Mouse (Mus musculus): ENCODE measurements around the gene Lrrc51. TPM values are rescaled to one million over a fixed set of nuclear protein-coding genes. Genes with fewer than 3 reads are reported as not detected.
"Not testable (repeated sequence)": the region's sequence is repeated elsewhere in the genome, so short reads cannot be mapped to it uniquely, and the experiment has no call there.

Gene Lrrc51
- polyA plus RNA-seq, 1 experiment from 2014 or later = 7.3 TPM

- Histone ChIP-seq H3K4me3 (no peak overlapping the region), H3K9me3 (no peaks in the 10 kb centered on the region), H3K27ac (no peak overlapping the region), H3K36me3 (peaks cover 10% of the 10 kb centered on the region), H3K27me3 (no peaks in the 10 kb centered on the region), H3K4me2 (no peak overlapping the region), H3K9ac (no peak overlapping the region), H3K4me1 (peaks cover 14% of the 10 kb centered on the region)
- WGBS = 84% methylated on average over 2 of the region's 2 CpGs
- ATAC-seq (ENCODE audit: insufficient number of reproducible peaks, insufficient read depth, low FRiP score, low TSS enrichment, low read depth) = no peak
Observed at GRCm38 (mm10) chr7:101938348-101938747, 4.7 kb upstream of the Lrrc51 start.

- no peak overlapping the region for H3K4me3 ChIP-seq
- 97% methylated on average over 4 of the region's 4 CpGs for WGBS
- H3K9ac ChIP-seq = no peak overlapping the region
- ATAC-seq (ENCODE audit: insufficient number of reproducible peaks, insufficient read depth, low FRiP score, low TSS enrichment, low read depth) = no peak
- no peak overlapping the region for H3K27ac ChIP-seq
- H3K4me1 ChIP-seq = peaks cover 18% of the 10 kb centered on the region
- H3K27me3 ChIP-seq = no peaks in the 10 kb centered on the region
- no peak overlapping the region for H3K4me2 ChIP-seq
- H3K9me3 ChIP-seq = no peaks in the 10 kb centered on the region
- H3K36me3 ChIP-seq = peaks cover 10% of the 10 kb centered on the region
Observed at GRCm38 (mm10) chr7:101937569-101937968, 3.9 kb upstream of the Lrrc51 start.

GRCm38 (mm10) chr7:101936996-101937395 is 3.3 kb upstream of the Lrrc51 start:
- Histone ChIP-seq H3K4me2 (no peak overlapping the region), H3K27me3 (no peaks in the 10 kb centered on the region), H3K4me3 (no peak overlapping the region), H3K9me3 (no peaks in the 10 kb centered on the region), H3K36me3 (peaks cover 10% of the 10 kb centered on the region), H3K4me1 (peaks cover 21% of the 10 kb centered on the region), H3K9ac (no peak overlapping the region), H3K27ac (no peak overlapping the region)
- 96% methylated on average over 4 of the region's 4 CpGs for WGBS
- ATAC-seq (ENCODE audit: insufficient number of reproducible peaks, insufficient read depth, low FRiP score, low TSS enrichment, low read depth) = no peak

GRCm38 (mm10) chr7:101935957-101936356 is 2.3 kb upstream of the Lrrc51 start:
- Histone ChIP-seq H3K9ac (no peak overlapping the region; the same call in 1 of the 2 replicates), H3K9me3 (no peaks in the 10 kb centered on the region), H3K4me3 (no peak overlapping the region), H3K4me2 (no peak overlapping the region), H3K27me3 (no peaks in the 10 kb centered on the region), H3K27ac (no peak overlapping the region), H3K36me3 (peaks cover 10% of the 10 kb centered on the region), H3K4me1 (peaks cover 21% of the 10 kb centered on the region)
- ATAC-seq (ENCODE audit: insufficient number of reproducible peaks, insufficient read depth, low FRiP score, low TSS enrichment, low read depth) = no peak
- 97% methylated on average over 4 of the region's 4 CpGs for WGBS

GRCm38 (mm10) chr7:101933300-101933699 is 395 bp downstream of the Lrrc51 start:
- Histone ChIP-seq H3K27ac (peak overlapping the region; percentile 85), H3K4me2 (peak overlapping the region; percentile 73), H3K4me1 (peaks cover 21% of the 10 kb centered on the region), H3K9ac (peak overlapping the region; percentile 92), H3K4me3 (peak overlapping the region; percentile 87), H3K27me3 (no peaks in the 10 kb centered on the region), H3K9me3 (no peaks in the 10 kb centered on the region), H3K36me3 (peaks cover 6% of the 10 kb centered on the region)
- WGBS = 4% methylated on average over 15 of the region's 15 CpGs
- no peak for ATAC-seq (ENCODE audit: insufficient number of reproducible peaks, insufficient read depth, low FRiP score, low TSS enrichment, low read depth)

GRCm38 (mm10) chr7:101932551-101932950 is 1.1 kb downstream of the Lrrc51 start:
- peak overlapping the region; percentile 73 for H3K4me2 ChIP-seq
- no peak for ATAC-seq (ENCODE audit: insufficient number of reproducible peaks, insufficient read depth, low FRiP score, low TSS enrichment, low read depth)

GRCm38 (mm10) chr7:101928093-101928492 is 5.6 kb downstream of the Lrrc51 start:
- no peak overlapping the region for H3K4me2 ChIP-seq
- no peak overlapping the region for H3K4me3 ChIP-seq
- H3K36me3 ChIP-seq = no peaks in the 10 kb centered on the region
- no peaks in the 10 kb centered on the region for H3K9me3 ChIP-seq
- H3K27ac ChIP-seq = no peak overlapping the region
- WGBS = 84% methylated on average over 3 of the region's 3 CpGs
- peaks cover 7% of the 10 kb centered on the region; the same call in 1 of the 2 replicates for H3K4me1 ChIP-seq
- H3K9ac ChIP-seq = no peak overlapping the region
- ATAC-seq (ENCODE audit: insufficient number of reproducible peaks, insufficient read depth, low FRiP score, low TSS enrichment, low read depth) = no peak
- H3K27me3 ChIP-seq = no peaks in the 10 kb centered on the region

More at GRCm38 (mm10) chr7:101932551-101932950, 1.1 kb downstream of the Lrrc51 start:
- Histone ChIP-seq H3K27ac (no peak overlapping the region), H3K36me3 (peaks cover 5% of the 10 kb centered on the region), H3K27me3 (no peaks in the 10 kb centered on the region), H3K4me3 (peak overlapping the region; percentile 87; the same call in 1 of the 2 replicates), H3K4me1 (peaks cover 21% of the 10 kb centered on the region), H3K9me3 (no peaks in the 10 kb centered on the region), H3K9ac (no peak overlapping the region)
- WGBS = 77% methylated on average over 1 of the region's 1 CpGs

- H3K4me3 ChIP-seq; H3K36me3 ChIP-seq; H3K4me1 ChIP-seq; H3K27me3 ChIP-seq; H3K9me3 ChIP-seq; H3K9ac ChIP-seq; H3K4me2 ChIP-seq; ATAC-seq (ENCODE audit: insufficient number of reproducible peaks, insufficient read depth, low FRiP score, low TSS enrichment, low read depth); H3K27ac ChIP-seq: not testable (repeated sequence)
Observed at GRCm38 (mm10) chr7:101925892-101926291, 7.8 kb downstream of the Lrrc51 start.

GRCm38 (mm10) chr7:101918071-101918470 is 15.6 kb downstream of the Lrrc51 start:
- Histone ChIP-seq H3K27me3 (no peaks in the 10 kb centered on the region), H3K36me3 (peaks cover 32% of the 10 kb centered on the region), H3K27ac (no peak overlapping the region), H3K4me3 (no peak overlapping the region), H3K9ac (no peak overlapping the region), H3K4me2 (no peak overlapping the region), H3K4me1 (0 out of 2 replicates have a peak, but pooled peaks cover 4% of the 10 kb centered on the region), H3K9me3 (no peaks in the 10 kb centered on the region)
- WGBS = 14% methylated on average over 1 of the region's 1 CpGs
- ATAC-seq (ENCODE audit: insufficient number of reproducible peaks, insufficient read depth, low FRiP score, low TSS enrichment, low read depth) = 0 out of 2 replicates have a peak, but pooled peaks have one; percentile 43

- Histone ChIP-seq H3K4me1 (peaks cover 5% of the 10 kb centered on the region), H3K4me3 (no peak overlapping the region), H3K4me2 (no peak overlapping the region), H3K27me3 (no peaks in the 10 kb centered on the region), H3K27ac (no peak overlapping the region), H3K9ac (no peak overlapping the region), H3K9me3 (no peaks in the 10 kb centered on the region), H3K36me3 (peaks cover 71% of the 10 kb centered on the region)
- ATAC-seq (ENCODE audit: insufficient number of reproducible peaks, insufficient read depth, low FRiP score, low TSS enrichment, low read depth) = no peak
- WGBS = 67% methylated on average over 3 of the region's 3 CpGs
Observed at GRCm38 (mm10) chr7:101911982-101912381, 21.7 kb downstream of the Lrrc51 start.

GRCm38 (mm10) chr7:101910138-101910537 is 23.6 kb downstream of the Lrrc51 start:
- no peak for ATAC-seq (ENCODE audit: insufficient number of reproducible peaks, insufficient read depth, low FRiP score, low TSS enrichment, low read depth)
- no peaks in the 10 kb centered on the region for H3K9me3 ChIP-seq
- no peak overlapping the region for H3K9ac ChIP-seq
- peaks cover 59% of the 10 kb centered on the region for H3K36me3 ChIP-seq
- no peak overlapping the region for H3K27ac ChIP-seq
- H3K4me1 ChIP-seq = peaks cover 14% of the 10 kb centered on the region
- no peaks in the 10 kb centered on the region for H3K27me3 ChIP-seq
- H3K4me2 ChIP-seq = no peak overlapping the region
- WGBS = 70% methylated on average over 4 of the region's 4 CpGs
- H3K4me3 ChIP-seq = no peak overlapping the region

- Histone ChIP-seq H3K4me2 (no peak overlapping the region), H3K4me1 (peaks cover 19% of the 10 kb centered on the region), H3K4me3 (no peak overlapping the region), H3K27me3 (no peaks in the 10 kb centered on the region), H3K9me3 (no peaks in the 10 kb centered on the region), H3K36me3 (peaks cover 42% of the 10 kb centered on the region), H3K9ac (no peak overlapping the region), H3K27ac (no peak overlapping the region)
- no peak for ATAC-seq (ENCODE audit: insufficient number of reproducible peaks, insufficient read depth, low FRiP score, low TSS enrichment, low read depth)
- 70% methylated on average over 4 of the region's 4 CpGs for WGBS
Observed at GRCm38 (mm10) chr7:101908367-101908766, 25.3 kb downstream of the Lrrc51 start.
